Mouse (Mus musculus) E14TG2a.4 (cell line): ENCODE data around the gene Stard3nl.

Experiments used
- CTCF ChIP-seq: conservative IDR thresholded peaks from 2 replicates; pipeline ENCODE4 v1.5.1; 2014; ENCODE audit warnings: low read length
- POU5F1 ChIP-seq: IDR thresholded peaks from 2 replicates; pipeline ENCODE4 v1.6.1; 2014; ENCODE audit warnings: low read length, borderline replicate concordance

- TF ChIP-seq POU5F1 (no peak), CTCF (no peak)
These were observed 5.3 kb downstream of the Stard3nl start for GRCm38 (mm10) chr13:19390296-19390695.
